Mouse (Mus musculus): ENCODE results near the gene Ahnak2. TPM values are rescaled to one million over a fixed set of nuclear protein-coding genes. Genes with fewer than 3 reads are reported as not detected.

The Ahnak2 gene
- polyA plus RNA-seq, 1 experiment from 2014 or later: 0.07 TPM

DNA sequence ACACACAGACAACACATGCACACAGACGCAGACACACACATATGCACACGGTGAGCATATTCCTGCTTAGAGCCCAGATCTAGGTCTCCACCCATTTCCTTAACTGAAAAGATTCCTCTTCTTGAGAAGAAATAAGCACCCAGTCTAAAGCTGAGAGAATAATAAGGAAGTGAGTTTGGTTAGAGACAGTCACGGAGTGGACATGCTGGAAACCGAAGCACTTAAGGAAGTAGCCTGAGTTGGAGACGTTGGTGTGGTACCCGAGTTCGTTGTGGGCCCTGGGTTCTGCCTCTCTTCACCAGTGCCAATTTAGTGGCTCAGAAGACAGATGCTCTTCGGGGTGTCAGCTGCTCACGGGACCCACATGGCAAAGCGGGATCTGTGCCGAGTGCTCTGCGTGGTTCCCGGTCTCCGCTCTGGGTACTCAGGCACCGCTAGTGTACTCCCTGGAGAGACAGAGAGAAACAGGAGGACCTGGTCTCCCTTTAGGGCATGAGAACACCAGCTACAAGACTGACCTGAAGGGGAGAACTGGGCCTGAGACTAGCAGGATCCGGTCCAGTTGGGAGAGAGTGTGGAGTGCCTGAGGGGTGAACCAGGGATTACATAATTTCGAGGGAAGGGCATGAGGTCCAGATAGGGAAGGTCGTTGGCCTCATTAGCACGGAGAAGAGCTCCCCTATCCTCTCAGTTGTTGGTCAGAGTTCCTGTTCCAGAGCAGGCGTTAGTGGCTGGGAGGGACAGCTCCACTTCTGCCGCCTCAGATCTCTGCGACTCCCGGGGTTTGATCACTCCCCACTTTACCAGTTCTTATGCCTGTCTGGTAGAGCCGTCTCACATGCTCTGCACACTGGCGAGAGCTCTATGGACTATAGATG, 38.0 kb upstream of the Ahnak2 start:
- 84% methylated on average over 25 of the region's 25 CpGs for WGBS
- no peaks in the 10 kb centered on the region for H3K36me3 ChIP-seq (ENCODE audit: control insufficient read depth, insufficient read depth, low read length)
- H3K27ac ChIP-seq (ENCODE audit: low read depth, low read length): no peak overlapping the region
- no peak for DNase-seq (ENCODE audit: low spot score, missing footprints)
- no peaks in the 10 kb centered on the region for H3K4me1 ChIP-seq (ENCODE audit: control insufficient read depth, insufficient read depth, low read length)
- no peak overlapping the region for H3K9ac ChIP-seq (ENCODE audit: low read length)
- H3K4me2 ChIP-seq: no peak overlapping the region
- ATAC-seq (ENCODE audit: low FRiP score): no peak
- no peaks in the 10 kb centered on the region for H3K9me3 ChIP-seq (ENCODE audit: control insufficient read depth, low read length)
- no peak overlapping the region for H3K4me3 ChIP-seq (ENCODE audit: low read depth, low read length)
- H3K27me3 ChIP-seq (ENCODE audit: control insufficient read depth, insufficient read depth, low read length): no peaks in the 10 kb centered on the region

DNA sequence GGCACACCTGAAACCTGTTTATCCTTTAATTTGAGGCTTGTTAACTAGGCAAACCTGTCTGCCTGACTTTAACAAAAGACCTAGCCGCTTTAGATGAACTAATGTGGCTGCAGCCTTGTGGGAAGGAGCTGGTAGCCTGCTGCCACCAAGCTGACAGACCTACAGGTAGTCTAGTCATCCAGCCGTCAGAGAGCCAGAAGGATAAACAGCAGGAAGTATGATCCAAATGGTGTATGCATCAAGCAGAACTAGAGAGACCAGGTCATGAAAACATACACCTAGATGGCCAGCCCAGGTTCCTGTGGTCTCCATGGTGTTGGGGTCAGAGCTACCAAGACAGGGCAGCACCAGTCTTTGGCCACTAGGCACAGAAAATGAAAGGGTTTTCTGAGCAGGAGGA, 32.6 kb upstream of the Ahnak2 start:
- Histone ChIP-seq H3K9me3 (ENCODE audit: control insufficient read depth, low read length) (no peaks in the 10 kb centered on the region), H3K4me3 (ENCODE audit: low read depth, low read length) (no peak overlapping the region), H3K36me3 (ENCODE audit: control insufficient read depth, insufficient read depth, low read length) (0 out of 2 replicates have a peak, but pooled peaks cover 2% of the 10 kb centered on the region), H3K4me2 (no peak overlapping the region), H3K27me3 (ENCODE audit: control insufficient read depth, insufficient read depth, low read length) (no peaks in the 10 kb centered on the region), H3K27ac (ENCODE audit: low read depth, low read length) (no peak overlapping the region), H3K4me1 (ENCODE audit: control insufficient read depth, insufficient read depth, low read length) (peaks cover 7% of the 10 kb centered on the region), H3K9ac (ENCODE audit: low read length) (no peak overlapping the region)
- WGBS: 62% methylated on average over 2 of the region's 2 CpGs
- ATAC-seq (ENCODE audit: low FRiP score): no peak
- no peak for DNase-seq (ENCODE audit: low spot score, missing footprints)

DNA sequence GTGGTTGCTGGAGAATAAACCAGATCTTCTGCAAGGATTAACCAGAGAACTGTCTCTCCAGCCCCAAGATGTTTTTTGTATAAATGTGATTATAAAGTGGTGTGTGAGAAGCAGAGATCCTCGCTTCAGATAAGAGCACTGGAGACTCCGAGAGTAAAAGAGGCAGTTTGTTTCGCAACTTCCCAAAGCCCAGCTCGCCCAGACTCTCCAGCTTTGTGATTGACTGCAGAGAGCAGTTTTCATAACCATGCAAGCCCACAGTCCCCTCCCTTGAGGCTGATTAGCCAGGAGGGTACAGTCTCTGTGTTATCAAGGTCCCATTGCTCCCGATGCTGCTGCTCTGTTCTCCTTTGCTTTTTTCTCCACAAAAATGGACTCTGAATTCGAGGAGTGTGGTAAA, 31.1 kb upstream of the Ahnak2 start:
- H3K4me1 ChIP-seq (ENCODE audit: control insufficient read depth, insufficient read depth, low read length): peaks cover 7% of the 10 kb centered on the region
- H3K9me3 ChIP-seq (ENCODE audit: control insufficient read depth, low read length): no peaks in the 10 kb centered on the region
- H3K4me3 ChIP-seq (ENCODE audit: low read depth, low read length): no peak overlapping the region
- ATAC-seq (ENCODE audit: low FRiP score) (no peak), DNase-seq (ENCODE audit: low spot score, missing footprints) (no peak)
- H3K27me3 ChIP-seq (ENCODE audit: control insufficient read depth, insufficient read depth, low read length): no peaks in the 10 kb centered on the region
- H3K36me3 ChIP-seq (ENCODE audit: control insufficient read depth, insufficient read depth, low read length): 0 out of 2 replicates have a peak, but pooled peaks cover 2% of the 10 kb centered on the region
- 88% methylated on average over 6 of the region's 6 CpGs for WGBS
- no peak overlapping the region for H3K27ac ChIP-seq (ENCODE audit: low read depth, low read length)
- no peak overlapping the region for H3K9ac ChIP-seq (ENCODE audit: low read length)
- no peak overlapping the region for H3K4me2 ChIP-seq

DNA sequence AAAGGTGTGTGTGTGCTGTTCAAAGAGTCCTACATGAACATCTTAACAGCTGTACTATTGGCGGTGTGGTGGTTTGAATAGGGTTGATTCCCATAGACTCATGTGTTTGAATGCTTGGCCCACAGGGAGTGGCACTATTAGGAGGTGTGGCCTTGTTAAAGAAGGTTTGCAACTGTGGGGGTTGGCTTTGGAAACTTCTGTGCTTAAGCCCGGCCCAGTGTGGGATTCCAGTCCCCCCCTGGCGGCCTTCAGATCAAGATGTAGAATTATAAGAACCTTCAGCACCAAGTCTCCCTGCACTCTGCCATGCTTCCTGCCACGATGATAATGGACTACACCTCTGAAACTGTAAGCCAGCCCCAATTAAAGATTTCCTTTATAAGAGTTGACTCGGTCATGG, 30.0 kb upstream of the Ahnak2 start:
- ATAC-seq (ENCODE audit: low FRiP score): no peak
- 94% methylated on average over 5 of the region's 5 CpGs for WGBS
- H3K27ac ChIP-seq (ENCODE audit: low read depth, low read length): no peak overlapping the region
- no peak overlapping the region for H3K4me2 ChIP-seq
- no peak overlapping the region for H3K9ac ChIP-seq (ENCODE audit: low read length)
- no peak for DNase-seq (ENCODE audit: low spot score, missing footprints)
- H3K4me1 ChIP-seq (ENCODE audit: control insufficient read depth, insufficient read depth, low read length): peaks cover 14% of the 10 kb centered on the region
- H3K4me3 ChIP-seq (ENCODE audit: low read depth, low read length): no peak overlapping the region
- no peaks in the 10 kb centered on the region for H3K9me3 ChIP-seq (ENCODE audit: control insufficient read depth, low read length)
- peaks cover 2% of the 10 kb centered on the region; the same call in 1 of the 2 replicates for H3K36me3 ChIP-seq (ENCODE audit: control insufficient read depth, insufficient read depth, low read length)
- H3K27me3 ChIP-seq (ENCODE audit: control insufficient read depth, insufficient read depth, low read length): no peaks in the 10 kb centered on the region

DNA sequence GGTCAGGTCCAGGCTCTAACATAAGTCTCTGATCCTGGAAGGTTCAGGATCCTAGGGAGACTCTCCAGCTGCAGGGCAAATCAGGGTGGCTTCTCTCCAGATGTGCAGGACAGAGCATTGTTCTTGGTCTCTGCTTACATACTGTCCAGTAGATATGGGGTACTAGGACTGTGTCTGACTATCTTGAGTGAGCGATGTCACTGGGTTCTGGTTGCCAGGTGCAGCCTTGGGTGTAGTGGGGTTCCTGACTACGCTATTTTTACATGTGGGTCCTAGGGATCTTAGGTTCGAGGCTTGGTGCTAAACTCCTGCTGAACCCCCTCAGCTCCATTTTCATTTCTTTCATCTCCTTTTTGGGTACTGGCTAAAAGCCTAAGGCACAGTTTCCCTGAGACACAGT, 28.1 kb upstream of the Ahnak2 start:
- DNase-seq (ENCODE audit: low spot score, missing footprints) (no peak), ATAC-seq (ENCODE audit: low FRiP score) (no peak)
- WGBS: 92% methylated on average over 3 of the region's 3 CpGs
- H3K9ac ChIP-seq (ENCODE audit: low read length): peak overlapping the region; percentile 84
- peaks cover 2% of the 10 kb centered on the region for H3K36me3 ChIP-seq (ENCODE audit: control insufficient read depth, insufficient read depth, low read length)
- H3K27me3 ChIP-seq (ENCODE audit: control insufficient read depth, insufficient read depth, low read length): no peaks in the 10 kb centered on the region
- H3K27ac ChIP-seq (ENCODE audit: low read depth, low read length): no peak overlapping the region
- H3K4me3 ChIP-seq (ENCODE audit: low read depth, low read length): peak overlapping the region; percentile 97
- H3K4me2 ChIP-seq: peak overlapping the region; percentile 69
- H3K4me1 ChIP-seq (ENCODE audit: control insufficient read depth, insufficient read depth, low read length): peaks cover 21% of the 10 kb centered on the region
- no peaks in the 10 kb centered on the region for H3K9me3 ChIP-seq (ENCODE audit: control insufficient read depth, low read length)

DNA sequence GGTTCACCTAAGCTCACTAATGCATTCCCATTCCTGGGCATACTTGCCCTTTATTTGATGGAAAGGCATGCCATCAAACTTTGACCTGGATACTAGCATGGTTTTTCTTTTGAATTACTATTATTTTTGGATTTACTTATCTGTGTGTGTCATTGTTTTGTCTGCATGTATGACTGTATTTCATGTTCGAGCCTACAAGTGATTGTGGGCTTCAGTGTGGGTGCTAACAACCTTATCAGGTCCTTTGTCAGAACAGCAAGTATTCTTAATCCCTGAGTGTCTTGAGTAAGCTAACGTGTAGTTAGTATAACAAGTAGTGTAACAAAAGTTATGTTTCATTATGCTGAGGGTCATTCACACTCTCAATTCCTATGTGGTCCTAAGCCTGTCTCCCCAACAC, 27.7 kb upstream of the Ahnak2 start:
- Histone ChIP-seq H3K4me1 (ENCODE audit: control insufficient read depth, insufficient read depth, low read length) (peaks cover 21% of the 10 kb centered on the region), H3K9ac (ENCODE audit: low read length) (peak overlapping the region; percentile 84), H3K27ac (ENCODE audit: low read depth, low read length) (no peak overlapping the region), H3K4me2 (peak overlapping the region; percentile 69), H3K4me3 (ENCODE audit: low read depth, low read length) (peak overlapping the region; percentile 97), H3K36me3 (ENCODE audit: control insufficient read depth, insufficient read depth, low read length) (peaks cover 2% of the 10 kb centered on the region), H3K27me3 (ENCODE audit: control insufficient read depth, insufficient read depth, low read length) (no peaks in the 10 kb centered on the region), H3K9me3 (ENCODE audit: control insufficient read depth, low read length) (no peaks in the 10 kb centered on the region)
- DNase-seq (ENCODE audit: low spot score, missing footprints): no peak
- ATAC-seq (ENCODE audit: low FRiP score): no peak
- WGBS: 50% methylated on average over 2 of the region's 2 CpGs

DNA sequence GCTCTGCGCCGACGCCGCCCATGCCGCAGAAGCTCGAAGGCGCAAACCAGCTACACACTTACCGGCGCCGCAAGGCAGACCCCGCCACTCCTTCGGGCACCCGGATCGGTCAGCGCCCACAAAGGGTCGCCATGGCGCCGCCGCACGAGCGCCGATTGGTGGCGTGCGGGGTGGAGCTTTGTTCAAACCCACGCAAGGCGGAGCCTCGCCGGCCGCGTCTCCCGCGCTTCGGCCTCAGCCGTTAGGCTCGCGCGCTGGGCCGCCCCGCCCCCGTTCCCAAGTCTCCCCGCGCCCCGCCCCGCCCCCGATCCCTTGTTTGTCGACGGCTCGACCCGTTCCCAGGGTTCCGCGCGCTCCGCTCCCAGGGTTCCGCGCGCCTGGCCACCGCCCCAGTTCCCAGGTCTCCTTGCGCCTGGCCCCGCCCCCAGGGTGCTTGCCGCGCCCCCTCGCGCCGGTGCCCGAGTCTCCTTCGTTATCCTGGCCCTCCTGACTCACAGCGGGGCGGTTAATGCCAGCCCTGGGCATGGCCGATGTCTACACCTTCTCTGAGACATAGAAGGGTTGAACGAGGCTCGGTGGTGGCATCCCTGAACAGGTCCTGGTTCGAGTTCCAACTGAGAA, 26.9 kb upstream of the Ahnak2 start, which contains the start of gene Cdca4:
Cdca4 (minus strand) TSS at position 180 of the 621 bp plus-strand sequence.
- H3K9me3 ChIP-seq (ENCODE audit: control insufficient read depth, low read length): no peaks in the 10 kb centered on the region
- H3K4me2 ChIP-seq: peak within 1 kb of the TSS; percentile 82
- under 1% methylated on average over 49 of the region's 72 CpGs for WGBS
- H3K4me3 ChIP-seq (ENCODE audit: low read depth, low read length): peak within 1 kb of the TSS; percentile 97
- peaks cover 5% of the 10 kb centered on the region for H3K36me3 ChIP-seq (ENCODE audit: control insufficient read depth, insufficient read depth, low read length)
- H3K9ac ChIP-seq (ENCODE audit: low read length): peak within 1 kb of the TSS; percentile 99
- peaks cover 21% of the 10 kb centered on the region for H3K4me1 ChIP-seq (ENCODE audit: control insufficient read depth, insufficient read depth, low read length)
- ATAC-seq (ENCODE audit: low FRiP score) (peak; percentile 97), DNase-seq (ENCODE audit: low spot score, missing footprints) (peak; percentile 99)
- H3K27ac ChIP-seq (ENCODE audit: low read depth, low read length): peak within 1 kb of the TSS; percentile 89
- H3K27me3 ChIP-seq (ENCODE audit: control insufficient read depth, insufficient read depth, low read length): no peaks in the 10 kb centered on the region

DNA sequence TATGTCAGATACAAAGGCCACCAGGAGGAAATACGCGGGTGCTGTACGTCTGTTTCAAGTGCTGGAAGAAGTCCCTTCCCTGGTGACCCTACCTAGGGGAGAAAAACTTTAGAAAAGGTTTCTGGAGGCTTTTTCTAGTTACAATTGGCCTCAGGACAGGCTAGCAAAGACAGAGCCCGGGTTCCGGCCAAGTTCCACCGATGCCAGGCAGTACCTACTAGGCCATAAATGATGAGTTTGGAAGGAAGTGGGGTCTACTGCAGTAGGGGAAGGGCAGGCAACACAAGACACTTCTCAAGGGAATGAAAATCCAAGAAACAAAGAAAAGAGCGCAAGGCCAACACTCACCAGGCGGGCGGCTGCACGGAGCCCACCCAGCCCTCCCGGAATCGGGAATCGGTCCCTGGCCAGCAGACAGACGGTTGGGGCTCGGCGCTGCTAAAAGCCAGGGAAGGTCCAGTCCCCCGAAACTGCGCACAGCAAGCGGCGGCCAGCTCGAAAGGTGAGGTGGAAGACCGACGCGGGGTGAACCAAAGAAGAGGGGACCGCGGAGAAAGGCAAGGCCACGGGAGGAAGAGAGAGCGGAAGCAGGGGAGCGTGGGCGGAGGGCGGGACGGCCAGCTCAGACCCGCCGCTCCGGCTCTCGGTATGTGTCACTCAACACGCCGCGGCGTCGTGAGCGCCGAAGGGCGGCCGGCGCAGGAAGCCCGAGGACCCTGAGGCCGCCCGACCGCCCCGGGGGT, 26.2 kb upstream of the Ahnak2 start:
- ATAC-seq (ENCODE audit: low FRiP score) (peak; percentile 82), DNase-seq (ENCODE audit: low spot score, missing footprints) (peak; percentile 93)
- peaks cover 21% of the 10 kb centered on the region for H3K4me1 ChIP-seq (ENCODE audit: control insufficient read depth, insufficient read depth, low read length)
- H3K4me3 ChIP-seq (ENCODE audit: low read depth, low read length): peak overlapping the region; percentile 97
- peak overlapping the region; percentile 89 for H3K27ac ChIP-seq (ENCODE audit: low read depth, low read length)
- peak overlapping the region; percentile 82 for H3K4me2 ChIP-seq
- H3K9ac ChIP-seq (ENCODE audit: low read length): peak overlapping the region; percentile 99
- no peaks in the 10 kb centered on the region for H3K27me3 ChIP-seq (ENCODE audit: control insufficient read depth, insufficient read depth, low read length)
- peaks cover 10% of the 10 kb centered on the region for H3K36me3 ChIP-seq (ENCODE audit: control insufficient read depth, insufficient read depth, low read length)
- WGBS: under 1% methylated on average over 50 of the region's 51 CpGs
- no peaks in the 10 kb centered on the region for H3K9me3 ChIP-seq (ENCODE audit: control insufficient read depth, low read length)
